Mouse (Mus musculus): ENCODE measurements around the gene Edn3. TPM values are rescaled to one million over a fixed set of nuclear protein-coding genes. Genes with fewer than 3 reads are reported as not detected.

Edn3 gene
- polyA plus RNA-seq, 1 experiment from 2014 or later = 11.1 TPM

- Histone ChIP-seq H3K27ac (no peak overlapping the region), H3K36me3 (no peaks in the 10 kb centered on the region), H3K4me3 (no peak overlapping the region), H3K9me3 (replicated peaks) (peaks cover 5% of the 10 kb centered on the region; the same call in 1 of the 2 replicates), H3K9ac (no peak overlapping the region), H3K4me2 (replicated peaks) (no peak overlapping the region), H3K27me3 (no peaks in the 10 kb centered on the region), H3K4me1 (no peaks in the 10 kb centered on the region)
- 88% methylated on average over 1 of the region's 1 CpGs for WGBS
- ATAC-seq (ENCODE audit: low FRiP score) = no peak
Measured at GRCm38 (mm10) chr2:174803661-174804060, 43.2 kb downstream of the Edn3 start.

- no peaks in the 10 kb centered on the region for H3K36me3 ChIP-seq
- 58% methylated on average over 2 of the region's 2 CpGs for WGBS
- no peaks in the 10 kb centered on the region for H3K27me3 ChIP-seq
- 0 out of 2 replicates have a peak, but pooled peaks cover 3% of the 10 kb centered on the region for H3K4me1 ChIP-seq
- no peak overlapping the region for H3K4me2 ChIP-seq (replicated peaks)
- H3K9ac ChIP-seq = no peak overlapping the region
- H3K4me3 ChIP-seq = no peak overlapping the region
- H3K27ac ChIP-seq = no peak overlapping the region
- no peak for ATAC-seq (ENCODE audit: low FRiP score)
- peaks cover 5% of the 10 kb centered on the region; the same call in 1 of the 2 replicates for H3K9me3 ChIP-seq (replicated peaks)
Measured at GRCm38 (mm10) chr2:174807900-174808299, 47.5 kb downstream of the Edn3 start.

- peaks cover 5% of the 10 kb centered on the region; the same call in 1 of the 2 replicates for H3K9me3 ChIP-seq (replicated peaks)
- H3K4me3 ChIP-seq = no peak overlapping the region
- 0 out of 2 replicates have a peak, but pooled peaks cover 3% of the 10 kb centered on the region for H3K4me1 ChIP-seq
- no peaks in the 10 kb centered on the region for H3K36me3 ChIP-seq
- H3K4me2 ChIP-seq (replicated peaks) = no peak overlapping the region
- no peaks in the 10 kb centered on the region for H3K27me3 ChIP-seq
- no peak overlapping the region for H3K27ac ChIP-seq
- H3K9ac ChIP-seq = no peak overlapping the region
- ATAC-seq (ENCODE audit: low FRiP score) = no peak
- 54% methylated on average over 4 of the region's 4 CpGs for WGBS
Measured at GRCm38 (mm10) chr2:174809296-174809695, 48.9 kb downstream of the Edn3 start.

- no peak overlapping the region for H3K4me2 ChIP-seq (replicated peaks)
- no peak for ATAC-seq (ENCODE audit: low FRiP score)
- H3K27me3 ChIP-seq = no peaks in the 10 kb centered on the region
- H3K4me3 ChIP-seq = no peak overlapping the region
- H3K9me3 ChIP-seq (replicated peaks) = no peaks in the 10 kb centered on the region
- H3K9ac ChIP-seq = no peak overlapping the region
- H3K4me1 ChIP-seq = 0 out of 2 replicates have a peak, but pooled peaks cover 3% of the 10 kb centered on the region
- no peak overlapping the region for H3K27ac ChIP-seq
- no peaks in the 10 kb centered on the region for H3K36me3 ChIP-seq
- 85% methylated on average over 11 of the region's 11 CpGs for WGBS
Measured at GRCm38 (mm10) chr2:174813306-174813705, 52.9 kb downstream of the Edn3 start.

- Histone ChIP-seq H3K9ac (no peak overlapping the region), H3K4me3 (no peak overlapping the region), H3K36me3 (no peaks in the 10 kb centered on the region), H3K27me3 (no peaks in the 10 kb centered on the region), H3K9me3 (replicated peaks) (no peaks in the 10 kb centered on the region), H3K4me2 (replicated peaks) (no peak overlapping the region), H3K4me1 (no peaks in the 10 kb centered on the region), H3K27ac (no peak overlapping the region)
- ATAC-seq (ENCODE audit: low FRiP score) = no peak
- WGBS = 97% methylated on average over 2 of the region's 2 CpGs
Measured at GRCm38 (mm10) chr2:174816163-174816562, 55.7 kb downstream of the Edn3 start.

- Histone ChIP-seq H3K9me3 (replicated peaks) (no peaks in the 10 kb centered on the region), H3K9ac (no peak overlapping the region), H3K4me2 (replicated peaks) (no peak overlapping the region), H3K27me3 (no peaks in the 10 kb centered on the region), H3K36me3 (no peaks in the 10 kb centered on the region), H3K27ac (no peak overlapping the region), H3K4me1 (no peaks in the 10 kb centered on the region), H3K4me3 (no peak overlapping the region)
- ATAC-seq (ENCODE audit: low FRiP score) = no peak
- WGBS = 86% methylated on average over 3 of the region's 3 CpGs
Measured at GRCm38 (mm10) chr2:174820286-174820685, 59.9 kb downstream of the Edn3 start.

GRCm38 (mm10) chr2:174827829-174828228 lies 67.4 kb downstream of the Edn3 start:
- no peak for ATAC-seq (ENCODE audit: low FRiP score)
- H3K27ac ChIP-seq = no peak overlapping the region
- no peak overlapping the region for H3K4me2 ChIP-seq (replicated peaks)
- H3K36me3 ChIP-seq = no peaks in the 10 kb centered on the region
- no peaks in the 10 kb centered on the region for H3K4me1 ChIP-seq
- H3K9me3 ChIP-seq (replicated peaks) = no peaks in the 10 kb centered on the region
- 95% methylated on average over 4 of the region's 4 CpGs for WGBS
- no peak overlapping the region for H3K9ac ChIP-seq
- H3K27me3 ChIP-seq = no peaks in the 10 kb centered on the region
- no peak overlapping the region for H3K4me3 ChIP-seq

GRCm38 (mm10) chr2:174833608-174834007 lies 73.2 kb downstream of the Edn3 start:
- WGBS = 78% methylated on average over 5 of the region's 5 CpGs
- Histone ChIP-seq H3K4me2 (replicated peaks) (no peak overlapping the region), H3K27me3 (no peaks in the 10 kb centered on the region), H3K4me3 (no peak overlapping the region), H3K9me3 (replicated peaks) (no peaks in the 10 kb centered on the region), H3K27ac (no peak overlapping the region), H3K36me3 (no peaks in the 10 kb centered on the region), H3K4me1 (no peaks in the 10 kb centered on the region), H3K9ac (no peak overlapping the region)
- ATAC-seq (ENCODE audit: low FRiP score) = no peak

Other genes starting within 250 kb of the Edn3 start
- 0.03 TPM in 1 of 2 replicates, not detected in the other for gene Zfp831, start 117.1 kb upstream of the Edn3 start, polyA plus RNA-seq (2016; fragmentation: Nextera tagmentation; extraction: Ambion mirVana)
- gene Gm14444, start 249.6 kb downstream of the Edn3 start, polyA plus RNA-seq (2016; fragmentation: Nextera tagmentation; extraction: Ambion mirVana) = 0.23 TPM in 1 of 2 replicates, not detected in the other

Measured in hindbrain, embryonic 12.5 days (tissue).